Mouse (Mus musculus): ENCODE measurements around the gene Phxr2. TPM values are rescaled to one million over a fixed set of nuclear protein-coding genes. Genes with fewer than 3 reads are reported as not detected.
"Not testable (repeated sequence)": the region's sequence is repeated elsewhere in the genome, so short reads cannot be mapped to it uniquely, and the experiment has no call there.

The Phxr2 gene
- polyA plus RNA-seq, 1 experiment from 2014 or later: not detected

DNA sequence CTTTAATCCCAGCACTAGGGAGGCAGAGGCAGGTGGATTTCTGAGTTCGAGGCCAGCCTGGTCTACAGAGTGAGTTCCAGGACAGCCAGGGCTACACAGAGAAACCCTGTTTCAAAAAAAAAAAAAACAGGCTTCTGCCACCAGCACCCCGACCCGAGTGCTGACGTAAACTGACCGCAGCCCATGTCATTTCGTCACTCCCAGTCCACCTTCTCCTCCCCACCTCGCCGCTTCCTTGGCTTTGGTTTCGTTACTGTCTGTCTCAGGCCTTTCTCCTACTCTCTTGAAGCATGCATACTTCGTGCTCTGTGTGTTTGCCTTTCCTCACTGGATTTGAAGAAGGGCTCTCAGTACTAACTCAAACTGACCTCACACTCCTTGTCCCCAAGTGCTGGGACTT, 31.6 kb upstream of the Phxr2 start:
- not testable (repeated sequence) for H3K27me3 ChIP-seq; H3K9me3 ChIP-seq (replicated peaks); H3K9ac ChIP-seq; ATAC-seq (replicated peaks; ENCODE audit: low FRiP score); H3K4me3 ChIP-seq (replicated peaks); H3K4me2 ChIP-seq; H3K4me1 ChIP-seq; H3K27ac ChIP-seq
- peaks cover 19% of the 10 kb centered on the region; the same call in 1 of the 2 replicates for H3K36me3 ChIP-seq
- 89% methylated on average over 10 of the region's 10 CpGs for WGBS

DNA sequence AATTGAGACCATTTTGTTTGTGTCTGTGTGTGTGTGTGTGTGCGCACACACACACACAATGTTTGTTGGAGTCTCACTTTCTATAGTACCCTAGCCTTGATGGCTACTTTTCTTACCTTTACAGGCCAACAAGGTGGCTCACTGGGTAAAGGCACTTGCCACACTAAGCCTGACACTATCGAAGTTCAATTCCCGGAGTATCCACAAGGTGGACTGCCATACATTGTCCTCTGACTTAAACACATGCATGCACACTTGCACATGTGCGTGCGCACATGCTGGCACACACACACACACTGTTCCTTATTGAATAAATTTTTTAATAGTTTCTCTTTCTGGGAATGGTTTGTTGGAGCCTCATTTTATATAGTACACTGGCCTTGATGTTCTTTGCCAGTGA, 30.7 kb upstream of the Phxr2 start:
- 91% methylated on average over 5 of the region's 5 CpGs for WGBS
- no peak overlapping the region for H3K9ac ChIP-seq
- H3K36me3 ChIP-seq: peaks cover 19% of the 10 kb centered on the region; the same call in 1 of the 2 replicates
- H3K9me3 ChIP-seq (replicated peaks): no peaks in the 10 kb centered on the region
- H3K27ac ChIP-seq: no peak overlapping the region
- H3K27me3 ChIP-seq: no peaks in the 10 kb centered on the region
- no peaks in the 10 kb centered on the region for H3K4me1 ChIP-seq
- no peak for ATAC-seq (replicated peaks; ENCODE audit: low FRiP score)
- H3K4me2 ChIP-seq: no peak overlapping the region
- H3K4me3 ChIP-seq (replicated peaks): no peak overlapping the region

DNA sequence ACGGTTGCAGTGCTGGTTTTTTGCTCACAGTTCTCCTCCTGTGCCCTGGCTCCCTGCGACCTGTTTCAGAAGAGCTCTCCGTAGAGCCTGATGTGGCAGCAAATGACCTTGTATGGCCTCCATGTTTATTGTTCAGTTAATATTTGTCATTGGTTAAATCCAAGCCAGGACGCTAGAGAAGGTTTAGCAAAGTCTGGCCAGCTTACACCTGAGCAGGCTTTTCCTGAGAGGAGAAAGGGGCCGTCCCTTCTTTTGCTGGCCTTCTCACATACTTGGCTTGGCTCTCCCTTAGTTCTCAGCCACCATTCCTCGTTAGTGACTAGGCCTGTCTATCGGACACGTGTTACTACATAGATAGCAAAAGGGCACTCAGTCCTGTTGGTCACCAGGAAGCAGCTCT, 28.5 kb upstream of the Phxr2 start:
- no peaks in the 10 kb centered on the region for H3K27me3 ChIP-seq
- no peak overlapping the region for H3K4me2 ChIP-seq
- WGBS: 89% methylated on average over 8 of the region's 8 CpGs
- no peaks in the 10 kb centered on the region for H3K9me3 ChIP-seq (replicated peaks)
- peaks cover 11% of the 10 kb centered on the region; the same call in 1 of the 2 replicates for H3K36me3 ChIP-seq
- no peaks in the 10 kb centered on the region for H3K4me1 ChIP-seq
- H3K4me3 ChIP-seq (replicated peaks): no peak overlapping the region
- ATAC-seq (replicated peaks; ENCODE audit: low FRiP score): no peak
- H3K9ac ChIP-seq: no peak overlapping the region
- no peak overlapping the region for H3K27ac ChIP-seq

DNA sequence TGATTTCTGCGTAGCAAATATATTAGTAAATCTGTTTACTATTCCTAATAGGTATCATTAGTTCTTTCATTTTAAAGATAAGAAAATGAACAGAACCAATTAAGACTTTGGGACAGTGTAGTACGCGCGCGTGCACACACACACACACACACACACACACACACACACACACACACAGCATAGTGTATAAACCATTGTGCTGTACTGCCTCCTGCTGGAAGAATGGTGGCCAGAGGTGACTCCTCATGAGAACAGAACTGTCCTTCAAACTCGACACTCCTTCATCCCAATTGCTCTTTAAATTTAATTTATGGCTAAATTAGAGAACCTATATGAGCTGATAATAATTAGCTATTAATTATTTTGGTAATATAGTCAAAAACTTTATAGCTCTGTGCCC, 25.9 kb upstream of the Phxr2 start:
- H3K4me1 ChIP-seq: no peaks in the 10 kb centered on the region
- H3K4me2 ChIP-seq: no peak overlapping the region
- peaks cover 14% of the 10 kb centered on the region for H3K36me3 ChIP-seq
- no peak for ATAC-seq (replicated peaks; ENCODE audit: low FRiP score)
- H3K27me3 ChIP-seq: no peaks in the 10 kb centered on the region
- H3K4me3 ChIP-seq (replicated peaks): no peak overlapping the region
- 90% methylated on average over 6 of the region's 6 CpGs for WGBS
- no peak overlapping the region for H3K9ac ChIP-seq
- no peaks in the 10 kb centered on the region for H3K9me3 ChIP-seq (replicated peaks)
- no peak overlapping the region for H3K27ac ChIP-seq

DNA sequence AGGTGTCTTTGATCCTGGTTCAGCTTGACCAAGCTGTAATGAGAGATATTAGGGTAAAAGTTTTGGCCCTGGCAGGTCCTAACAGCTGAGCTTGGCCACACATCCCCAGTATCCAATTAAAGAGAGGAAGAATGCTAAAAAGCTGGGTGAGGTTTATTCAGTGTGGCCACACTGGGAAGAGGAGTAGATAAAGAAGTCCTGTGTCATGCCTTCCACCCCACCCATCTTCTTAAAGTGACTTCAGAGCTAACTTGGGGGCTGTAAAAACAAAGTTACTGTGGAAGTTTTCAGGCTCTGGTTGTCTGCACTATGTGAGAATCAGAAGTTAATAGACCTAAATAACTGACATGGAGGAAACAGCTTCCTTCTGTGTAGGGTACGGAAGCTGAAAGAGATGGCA, 25.5 kb upstream of the Phxr2 start:
- Histone ChIP-seq H3K36me3 (peaks cover 12% of the 10 kb centered on the region), H3K4me2 (no peak overlapping the region), H3K9ac (no peak overlapping the region), H3K9me3 (replicated peaks) (no peaks in the 10 kb centered on the region), H3K4me3 (replicated peaks) (no peak overlapping the region), H3K27me3 (no peaks in the 10 kb centered on the region), H3K4me1 (no peaks in the 10 kb centered on the region), H3K27ac (no peak overlapping the region)
- no peak for ATAC-seq (replicated peaks; ENCODE audit: low FRiP score)
- 92% methylated on average over 1 of the region's 1 CpGs for WGBS

DNA sequence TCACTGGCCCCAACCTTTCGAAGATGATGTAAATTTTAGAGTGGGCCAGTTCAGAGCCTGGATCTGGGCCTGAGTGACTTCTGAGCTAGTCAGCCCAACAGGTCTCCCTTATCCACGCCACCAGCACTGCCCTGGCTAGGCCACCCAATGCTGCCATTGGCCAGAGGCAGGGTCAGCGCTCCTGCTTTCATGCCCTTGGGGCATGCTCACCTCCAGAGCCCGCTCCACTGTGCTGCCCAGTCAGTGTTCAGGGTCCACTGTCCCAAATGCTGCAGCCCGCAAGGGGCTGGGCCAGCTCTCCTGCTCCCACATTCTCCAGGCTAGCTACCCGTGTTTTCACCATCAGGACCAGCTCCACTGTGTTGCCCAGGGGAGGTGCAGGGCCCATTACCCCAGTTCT, 23.9 kb upstream of the Phxr2 start:
- Histone ChIP-seq H3K9ac (no peak overlapping the region), H3K4me3 (replicated peaks) (no peak overlapping the region), H3K27ac (no peak overlapping the region), H3K27me3 (no peaks in the 10 kb centered on the region), H3K9me3 (replicated peaks) (no peaks in the 10 kb centered on the region), H3K36me3 (peaks cover 6% of the 10 kb centered on the region), H3K4me1 (no peaks in the 10 kb centered on the region), H3K4me2 (no peak overlapping the region)
- ATAC-seq (replicated peaks; ENCODE audit: low FRiP score): no peak
- 88% methylated on average over 6 of the region's 6 CpGs for WGBS

DNA sequence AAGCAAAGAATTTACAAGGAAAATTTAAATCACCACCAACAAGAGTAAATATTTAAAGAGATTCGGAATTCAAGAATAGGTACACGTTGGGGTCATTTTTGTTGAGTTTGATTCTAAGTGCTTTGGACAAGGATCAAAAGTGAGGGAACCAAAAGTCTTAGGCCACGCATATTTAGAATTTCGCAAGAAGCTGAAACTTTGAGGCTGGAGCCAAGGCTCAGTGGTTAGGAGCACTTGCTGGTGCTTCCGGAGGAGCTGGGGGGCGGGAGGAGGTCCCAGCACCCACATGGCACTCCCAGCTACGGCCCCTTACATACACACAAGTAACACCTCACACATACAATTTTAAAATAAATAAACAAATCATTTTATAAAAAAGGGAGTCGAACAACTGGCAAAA, 20.5 kb upstream of the Phxr2 start:
- WGBS: 91% methylated on average over 8 of the region's 8 CpGs
- ATAC-seq (replicated peaks; ENCODE audit: low FRiP score): no peak
- Histone ChIP-seq H3K4me1 (no peaks in the 10 kb centered on the region), H3K4me2 (no peak overlapping the region), H3K27ac (no peak overlapping the region), H3K4me3 (replicated peaks) (no peak overlapping the region), H3K27me3 (no peaks in the 10 kb centered on the region), H3K9ac (no peak overlapping the region), H3K36me3 (peaks cover 6% of the 10 kb centered on the region; the same call in 1 of the 2 replicates), H3K9me3 (replicated peaks) (no peaks in the 10 kb centered on the region)

DNA sequence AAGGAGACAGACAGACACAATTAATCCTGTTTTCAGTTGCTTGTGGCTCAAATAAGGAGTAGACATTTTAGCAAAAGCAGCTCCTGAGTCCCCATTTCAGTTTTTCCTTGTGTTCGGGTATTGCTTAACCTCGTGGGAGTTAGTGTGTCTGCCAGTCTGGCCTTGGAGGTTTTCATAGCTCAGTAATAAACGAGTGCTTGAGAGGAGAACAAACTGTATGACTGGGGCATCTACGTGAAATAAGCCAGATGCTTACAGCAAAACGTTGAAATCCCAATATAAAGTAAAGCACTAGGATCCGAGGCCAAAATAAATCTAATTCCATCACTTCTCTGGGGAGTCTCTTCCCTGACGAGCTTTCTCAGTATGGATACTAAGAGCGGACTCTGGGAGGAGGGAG, 19.5 kb upstream of the Phxr2 start:
- Histone ChIP-seq H3K9me3 (replicated peaks) (no peaks in the 10 kb centered on the region), H3K4me1 (no peaks in the 10 kb centered on the region)

DNA sequence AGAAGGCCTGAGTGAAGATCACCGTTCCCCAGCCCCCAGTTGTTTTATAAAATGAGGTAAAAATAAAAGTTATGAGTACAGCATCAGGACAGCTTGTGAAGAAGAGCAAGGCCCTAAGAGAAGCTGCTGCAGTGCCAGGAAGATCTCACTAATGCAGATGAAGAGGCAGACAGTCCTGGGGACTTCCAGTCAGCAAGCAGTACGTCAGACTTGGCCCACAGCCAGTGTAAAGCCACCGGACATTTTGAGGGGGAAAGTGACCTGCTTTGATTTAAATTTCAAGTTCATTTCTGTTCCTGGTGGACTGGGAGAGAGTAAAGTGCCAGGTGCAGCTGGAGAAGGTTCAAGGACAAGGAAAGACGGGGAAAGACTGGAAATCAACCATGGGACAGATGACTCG, 10.2 kb upstream of the Phxr2 start:
- 74% methylated on average over 5 of the region's 5 CpGs for WGBS
- ATAC-seq (replicated peaks; ENCODE audit: low FRiP score): no peak
- Histone ChIP-seq H3K4me3 (replicated peaks) (no peak overlapping the region), H3K36me3 (peaks cover 19% of the 10 kb centered on the region), H3K27me3 (no peaks in the 10 kb centered on the region), H3K4me2 (no peak overlapping the region), H3K27ac (no peak overlapping the region), H3K9me3 (replicated peaks) (no peaks in the 10 kb centered on the region), H3K4me1 (peaks cover 8% of the 10 kb centered on the region), H3K9ac (no peak overlapping the region)

More for the DNA sequence above, 19.5 kb upstream of the Phxr2 start:
- 55% methylated on average over 8 of the region's 8 CpGs for WGBS
- ATAC-seq (replicated peaks; ENCODE audit: low FRiP score): no peak
- Histone ChIP-seq H3K9ac (no peak overlapping the region), H3K27me3 (no peaks in the 10 kb centered on the region), H3K27ac (no peak overlapping the region), H3K4me2 (no peak overlapping the region), H3K36me3 (peaks cover 6% of the 10 kb centered on the region; the same call in 1 of the 2 replicates), H3K4me3 (replicated peaks) (no peak overlapping the region)

DNA sequence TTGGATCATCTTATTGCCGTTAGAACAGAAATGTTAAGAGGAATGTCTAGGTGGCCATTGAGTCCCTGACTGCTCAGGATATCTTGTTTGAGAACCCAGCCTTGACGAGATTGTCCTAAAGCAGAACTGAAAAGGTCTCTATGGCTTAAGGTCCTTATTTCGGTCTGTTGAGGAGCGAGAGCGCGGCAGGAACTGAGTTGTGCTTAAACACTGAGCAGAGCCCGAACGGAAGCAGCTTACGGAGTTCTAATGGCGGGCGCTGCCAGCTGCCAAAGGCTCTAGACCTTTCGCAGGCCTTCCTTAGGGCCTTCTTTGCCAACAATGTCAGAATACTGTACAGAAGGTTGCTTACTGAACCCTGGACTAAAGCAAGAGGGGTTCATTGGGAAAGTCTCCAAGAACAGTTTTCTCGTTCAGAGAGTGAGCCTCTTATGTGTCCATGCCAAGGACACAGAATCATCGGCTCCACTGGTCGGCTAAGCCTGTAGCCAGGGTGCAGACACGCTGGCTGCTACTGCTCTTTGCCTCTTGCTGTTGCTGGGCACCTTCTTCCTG, 7.3 kb upstream of the Phxr2 start:
- no peaks in the 10 kb centered on the region for H3K9me3 ChIP-seq (replicated peaks)
- peaks cover 21% of the 10 kb centered on the region for H3K4me1 ChIP-seq
- H3K27me3 ChIP-seq: no peaks in the 10 kb centered on the region
- 92% methylated on average over 16 of the region's 16 CpGs for WGBS
- no peak overlapping the region for H3K9ac ChIP-seq
- H3K36me3 ChIP-seq: peaks cover 21% of the 10 kb centered on the region
- no peak overlapping the region for H3K4me2 ChIP-seq
- ATAC-seq (replicated peaks; ENCODE audit: low FRiP score): no peak
- no peak overlapping the region for H3K27ac ChIP-seq
- no peak overlapping the region for H3K4me3 ChIP-seq (replicated peaks)

DNA sequence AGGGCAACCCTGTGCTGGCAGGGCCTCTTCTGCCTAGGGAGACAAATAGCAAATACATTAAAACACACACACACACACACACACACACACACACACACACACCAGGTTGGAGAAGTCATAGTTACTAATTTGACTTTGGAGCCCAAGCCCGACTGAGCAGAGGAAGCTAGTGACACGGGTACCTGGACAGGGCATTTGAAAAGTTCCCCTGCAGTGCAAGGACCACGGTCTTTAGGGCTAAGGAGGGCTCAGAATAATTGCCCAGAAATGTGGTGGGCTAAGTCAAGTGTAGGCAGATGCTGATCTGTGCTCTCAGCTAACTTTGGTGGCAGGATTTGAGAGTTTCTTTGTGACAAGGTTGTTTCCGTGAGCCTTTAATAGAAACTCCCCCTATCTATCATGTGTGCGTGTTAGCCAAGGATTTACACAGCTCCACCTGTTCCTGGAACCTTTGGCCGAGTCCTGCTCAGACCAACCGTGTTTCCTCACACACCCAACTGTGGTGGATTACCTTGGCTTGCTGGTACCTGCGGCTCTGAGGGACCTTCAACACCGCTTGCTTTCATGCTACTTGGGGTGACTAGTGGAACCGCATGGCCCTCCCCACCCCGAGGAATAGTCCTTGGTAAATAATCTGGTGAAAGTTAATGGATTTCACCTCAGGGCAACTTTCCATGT, 6.6 kb upstream of the Phxr2 start:
- no peak overlapping the region for H3K27ac ChIP-seq
- peaks cover 21% of the 10 kb centered on the region for H3K36me3 ChIP-seq
- no peaks in the 10 kb centered on the region for H3K27me3 ChIP-seq
- H3K4me1 ChIP-seq: peaks cover 21% of the 10 kb centered on the region
- 85% methylated on average over 11 of the region's 11 CpGs for WGBS
- H3K4me2 ChIP-seq: no peak overlapping the region
- no peak overlapping the region for H3K9ac ChIP-seq
- ATAC-seq (replicated peaks; ENCODE audit: low FRiP score): no peak; the same call in 1 of the 2 replicates
- H3K9me3 ChIP-seq (replicated peaks): no peaks in the 10 kb centered on the region
- H3K4me3 ChIP-seq (replicated peaks): no peak overlapping the region

DNA sequence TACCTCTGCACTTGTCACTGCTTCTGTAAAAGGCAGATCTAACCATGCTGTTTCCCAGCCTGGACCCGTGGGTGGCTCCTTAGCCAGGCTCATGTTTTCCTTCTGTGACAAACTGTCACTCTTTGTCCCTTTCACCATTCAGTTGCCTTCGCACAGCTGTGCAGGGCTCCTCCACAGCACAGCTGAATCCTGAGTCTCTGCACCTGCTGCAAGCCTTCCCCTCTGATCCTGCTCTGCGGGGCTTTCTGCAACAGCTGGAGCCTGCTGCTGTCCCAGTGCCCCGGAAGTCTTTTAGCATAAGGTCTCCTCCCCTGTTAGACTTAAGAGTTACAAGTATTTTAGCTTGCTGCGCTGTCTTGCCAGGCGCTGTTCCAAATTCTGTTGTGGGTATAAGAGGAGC, 6.1 kb upstream of the Phxr2 start:
- Histone ChIP-seq H3K4me2 (no peak overlapping the region), H3K9ac (no peak overlapping the region), H3K4me1 (peaks cover 21% of the 10 kb centered on the region), H3K9me3 (replicated peaks) (no peaks in the 10 kb centered on the region), H3K27ac (no peak overlapping the region), H3K4me3 (replicated peaks) (no peak overlapping the region), H3K27me3 (no peaks in the 10 kb centered on the region), H3K36me3 (peaks cover 23% of the 10 kb centered on the region)
- 48% methylated on average over 6 of the region's 6 CpGs for WGBS
- ATAC-seq (replicated peaks; ENCODE audit: low FRiP score): peak; percentile 73

DNA sequence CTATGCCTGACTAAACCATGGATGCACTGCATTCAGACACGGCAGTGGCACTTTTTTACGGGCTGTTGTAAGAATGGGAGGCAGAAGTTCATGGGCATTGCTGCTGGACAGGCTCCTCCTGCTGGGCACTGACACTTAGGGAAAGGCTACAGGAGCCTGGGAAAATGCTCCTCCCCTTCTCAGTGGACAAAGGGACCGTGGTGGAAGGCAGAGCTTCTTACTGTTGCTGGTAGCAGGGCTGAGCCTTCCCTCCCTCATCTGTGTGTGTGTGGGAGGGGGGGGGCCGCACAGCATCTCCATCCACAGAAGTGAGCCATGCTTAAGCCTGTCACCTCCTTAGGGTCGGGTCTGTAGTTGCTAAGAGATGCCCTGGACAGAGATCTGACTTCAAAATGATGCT, 5.2 kb upstream of the Phxr2 start:
- H3K4me3 ChIP-seq (replicated peaks): no peak overlapping the region
- H3K27ac ChIP-seq: no peak overlapping the region
- H3K4me1 ChIP-seq: peaks cover 21% of the 10 kb centered on the region
- no peak overlapping the region for H3K4me2 ChIP-seq
- no peak overlapping the region for H3K9ac ChIP-seq
- WGBS: 55% methylated on average over 5 of the region's 5 CpGs
- H3K9me3 ChIP-seq (replicated peaks): no peaks in the 10 kb centered on the region
- ATAC-seq (replicated peaks; ENCODE audit: low FRiP score): 0 out of 2 replicates have a peak, but pooled peaks have one; percentile 13
- no peaks in the 10 kb centered on the region for H3K27me3 ChIP-seq
- peaks cover 28% of the 10 kb centered on the region for H3K36me3 ChIP-seq
